Mouse (Mus musculus) kidney, adult 8-10 months (tissue): Measurements from ENCODE around the gene Olfr159.
A peak's percentile ranks its signal among the peaks of the same experiment; 100 is the strongest.

Source experiments
- DNase-seq, 2 experiments: peaks; one replicate each; pipeline ENCODE4 v3.0.0; 2022

The Olfr159 gene

GRCm38 (mm10) chr4:43729126-43729525 lies 41.7 kb downstream of the Olfr159 start:
- DNase-seq: no peak

- peak; percentile 58 to 71 for DNase-seq
Measured at GRCm38 (mm10) chr4:43728576-43728954, 42.2 kb downstream of the Olfr159 start.

- no peak for DNase-seq
Measured at GRCm38 (mm10) chr4:43727718-43728575, 42.9 kb downstream of the Olfr159 start.

- peak; percentile 77 to 86 for DNase-seq
Measured at GRCm38 (mm10) chr4:43726995-43727394, 43.8 kb downstream of the Olfr159 start, which contains the start of gene Hrct1. Hrct1 (plus strand) TSS chr4:43727188.

- DNase-seq: peak in 1 of 2 experiments; percentile 32
Measured at GRCm38 (mm10) chr4:43726228-43726993, 44.4 kb downstream of the Olfr159 start.

GRCm38 (mm10) chr4:43724764-43725163 lies 46.0 kb downstream of the Olfr159 start:
- DNase-seq: peak in 1 of 2 experiments; percentile 44

GRCm38 (mm10) chr4:43722191-43722590 lies 48.6 kb downstream of the Olfr159 start:
- DNase-seq: no peak

- DNase-seq: no peak
Measured at GRCm38 (mm10) chr4:43720491-43721228, 50.1 kb downstream of the Olfr159 start.
